Mouse (Mus musculus) hindbrain, embryonic 15.5 days (tissue): Measurements from ENCODE around the gene Axdnd1. TPM values are rescaled to one million over a fixed set of nuclear protein-coding genes. Genes with fewer than 3 reads are reported as not detected.

Experiments
- ATAC-seq: fragments of 200-750 bp; cut with Nextera tagmentation; 2 replicates; pipeline ENCODE4 v1.8.0; 2017; ENCODE audit warnings: low read depth, moderate number of reproducible peaks, moderate TSS enrichment; ENCODE audit not compliant: low FRiP score
- H3K27ac ChIP-seq: fragments of 300-500 bp; sonication (generic); replicated peaks from 2 replicates; pipeline ENCODE4 v1.5.1; 2015; ENCODE audit warnings: mild to moderate bottlenecking, inconsistent platforms
- H3K27me3 ChIP-seq: fragments of 300-500 bp; sonication (generic); 2 replicates; pipeline ENCODE4 v1.6.1; 2015; ENCODE audit warnings: control low read depth, inconsistent platforms
- H3K36me3 ChIP-seq: fragments of 300-500 bp; sonication (generic); 2 replicates; pipeline ENCODE4 v1.6.1; 2015; ENCODE audit warnings: control low read depth, inconsistent platforms
- H3K4me1 ChIP-seq: fragments of 300-500 bp; sonication (generic); replicated peaks from 2 replicates; pipeline ENCODE4 v1.6.1; 2015; ENCODE audit warnings: control low read depth, inconsistent platforms
- H3K4me2 ChIP-seq: fragments of 300-500 bp; sonication (generic); 2 replicates; pipeline ENCODE4 v1.6.1; 2015; ENCODE audit warnings: moderate library complexity, mild to moderate bottlenecking, inconsistent platforms
- H3K4me3 ChIP-seq: fragments of 300-500 bp; sonication (generic); 2 replicates; pipeline ENCODE4 v1.5.1; 2015; ENCODE audit warnings: mild to moderate bottlenecking, inconsistent platforms
- H3K9ac ChIP-seq: fragments of 300-500 bp; sonication (generic); 2 replicates; pipeline ENCODE4 v1.6.1; 2015; ENCODE audit warnings: inconsistent platforms
- H3K9me3 ChIP-seq: fragments of 300-500 bp; sonication (generic); 2 replicates; pipeline ENCODE4 v1.6.1; 2016; ENCODE audit warnings: control low read depth, inconsistent platforms
- WGBS: fragments of 180-500 bp; shearing (Covaris S2); methylation state at CpG from one replicate; pipeline ENCODE4 v1.1.7; 2015; 5-methylcytosine and 5-hydroxymethylcytosine counted together
- polyA plus RNA-seq: library from polyadenylated mRNA; unstranded; fragments of >200 nt; fragmentation: Nextera tagmentation; extraction: Ambion mirVana; gene quantifications from 2 replicates; pipeline ENCODE4 v1.2.1, GENCODE M21; 2015

Axdnd1 gene
- polyA plus RNA-seq, 1 experiment from 2014 or later, result 0.31 TPM

DNA sequence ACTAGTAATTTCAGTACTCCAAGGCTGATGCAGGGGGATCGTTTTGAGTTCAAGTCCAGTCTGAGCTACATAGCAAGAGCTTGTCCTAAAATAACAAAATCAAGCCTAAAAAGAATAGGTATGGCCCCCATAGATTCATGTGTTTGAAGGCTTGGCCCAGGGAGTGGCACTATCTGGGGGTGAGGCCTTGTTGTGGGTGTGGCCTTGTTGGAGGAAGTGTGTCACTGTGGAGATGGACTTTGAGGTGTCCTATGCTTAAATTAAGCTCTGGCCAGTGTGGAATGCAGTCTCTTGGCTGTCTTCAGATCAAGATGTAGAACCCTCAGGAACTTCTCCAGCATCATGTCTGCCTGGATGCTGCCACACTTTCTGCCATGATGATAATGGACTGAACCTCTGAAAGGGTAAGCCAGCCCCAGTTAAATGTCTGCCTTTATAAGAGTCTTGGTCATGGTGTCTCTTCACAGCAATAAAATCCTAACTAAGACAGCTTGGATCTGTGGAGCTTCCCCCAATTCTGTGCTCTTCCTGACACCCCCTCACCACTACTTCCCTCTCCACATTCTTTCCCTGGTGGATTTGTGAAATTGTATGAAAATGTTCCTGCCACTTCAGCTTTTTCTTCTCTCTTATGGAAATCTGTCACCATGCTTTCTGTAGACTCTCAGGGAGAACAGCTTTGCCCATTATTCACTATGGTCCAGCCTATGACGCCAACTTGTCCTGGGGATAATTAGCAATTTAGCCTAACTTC, 34.2 kb upstream of the Axdnd1 start:
- Histone ChIP-seq H3K4me2 (no peak overlapping the region), H3K36me3 (no peaks in the 10 kb centered on the region), H3K4me1 (no peaks in the 10 kb centered on the region), H3K9ac (no peak overlapping the region), H3K9me3 (no peaks in the 10 kb centered on the region), H3K4me3 (no peak overlapping the region), H3K27ac (no peak overlapping the region), H3K27me3 (no peaks in the 10 kb centered on the region)
- no peak for ATAC-seq
- WGBS, result 90% methylated on average over 2 of the region's 2 CpGs

DNA sequence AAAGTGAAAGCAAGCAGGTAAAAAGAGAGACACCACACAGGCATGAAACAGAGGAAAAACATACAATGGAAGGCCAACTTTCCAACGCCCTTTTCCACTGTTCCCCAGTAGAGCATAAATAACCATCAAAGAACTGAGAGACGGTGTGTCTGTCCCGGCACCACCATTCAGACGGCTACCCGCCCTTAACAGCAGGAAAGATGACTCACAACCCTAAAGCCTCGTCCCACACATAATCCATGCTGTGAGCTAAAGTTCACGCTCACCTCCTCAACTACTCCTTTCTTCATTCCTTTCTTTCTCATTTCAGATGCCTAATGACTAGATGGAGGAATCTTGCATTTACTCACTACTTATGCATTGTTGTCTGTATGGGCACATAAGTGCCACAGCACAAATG, 33.4 kb upstream of the Axdnd1 start:
- H3K9me3 ChIP-seq, result no peaks in the 10 kb centered on the region
- ATAC-seq, result no peak
- H3K9ac ChIP-seq, result no peak overlapping the region
- no peaks in the 10 kb centered on the region for H3K4me1 ChIP-seq
- no peak overlapping the region for H3K4me2 ChIP-seq
- no peaks in the 10 kb centered on the region for H3K36me3 ChIP-seq
- no peak overlapping the region for H3K4me3 ChIP-seq
- H3K27ac ChIP-seq, result no peak overlapping the region
- WGBS, result 62% methylated on average over 7 of the region's 7 CpGs
- H3K27me3 ChIP-seq, result no peaks in the 10 kb centered on the region

DNA sequence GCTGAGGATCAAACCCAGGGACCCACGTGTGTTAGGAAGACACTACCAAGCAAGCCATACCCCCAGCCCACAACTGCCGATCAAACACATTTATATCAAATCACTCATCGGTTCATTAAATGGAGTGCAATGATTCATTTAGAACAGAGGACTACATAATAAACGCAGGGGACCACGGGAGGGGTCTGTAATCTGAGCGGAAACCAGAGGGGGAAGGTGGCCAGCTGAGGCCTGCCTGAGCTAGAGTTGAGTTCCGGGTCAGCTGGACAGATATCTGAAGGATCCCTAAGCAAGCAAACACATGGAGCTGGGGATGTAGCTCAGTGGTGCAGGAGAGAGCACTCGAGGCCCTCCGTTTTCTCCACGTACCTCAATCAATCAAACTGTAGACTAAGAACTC, 32.9 kb upstream of the Axdnd1 start:
- Histone ChIP-seq H3K9ac (no peak overlapping the region), H3K4me2 (no peak overlapping the region), H3K4me3 (no peak overlapping the region), H3K4me1 (no peaks in the 10 kb centered on the region), H3K27me3 (no peaks in the 10 kb centered on the region), H3K9me3 (no peaks in the 10 kb centered on the region), H3K27ac (no peak overlapping the region), H3K36me3 (no peaks in the 10 kb centered on the region)
- WGBS, result 77% methylated on average over 10 of the region's 10 CpGs
- ATAC-seq, result no peak

DNA sequence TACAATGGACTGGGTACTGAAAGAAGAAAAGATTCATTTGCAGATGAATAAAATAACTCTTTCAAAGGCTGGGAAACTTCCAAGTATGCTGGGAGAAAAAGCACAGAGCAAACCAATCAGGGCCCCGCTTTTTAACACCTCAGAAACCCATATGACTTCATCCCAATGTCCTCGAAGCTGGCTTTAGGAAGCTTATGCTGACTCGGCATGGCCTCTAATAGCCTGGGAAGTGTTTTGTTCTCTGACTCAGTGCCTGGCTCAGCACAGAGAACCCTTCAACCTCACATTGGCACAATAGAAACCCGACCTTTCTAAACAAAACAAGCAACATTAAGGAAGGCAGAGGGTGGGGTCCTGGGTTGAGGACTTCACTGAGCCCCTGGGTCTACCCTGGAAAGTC, 29.5 kb upstream of the Axdnd1 start:
- Histone ChIP-seq H3K4me2 (no peak overlapping the region), H3K4me3 (no peak overlapping the region), H3K36me3 (no peaks in the 10 kb centered on the region), H3K27me3 (no peaks in the 10 kb centered on the region), H3K4me1 (no peaks in the 10 kb centered on the region), H3K27ac (no peak overlapping the region), H3K9me3 (no peaks in the 10 kb centered on the region), H3K9ac (no peak overlapping the region)
- WGBS, result 39% methylated on average over 4 of the region's 4 CpGs
- no peak for ATAC-seq

DNA sequence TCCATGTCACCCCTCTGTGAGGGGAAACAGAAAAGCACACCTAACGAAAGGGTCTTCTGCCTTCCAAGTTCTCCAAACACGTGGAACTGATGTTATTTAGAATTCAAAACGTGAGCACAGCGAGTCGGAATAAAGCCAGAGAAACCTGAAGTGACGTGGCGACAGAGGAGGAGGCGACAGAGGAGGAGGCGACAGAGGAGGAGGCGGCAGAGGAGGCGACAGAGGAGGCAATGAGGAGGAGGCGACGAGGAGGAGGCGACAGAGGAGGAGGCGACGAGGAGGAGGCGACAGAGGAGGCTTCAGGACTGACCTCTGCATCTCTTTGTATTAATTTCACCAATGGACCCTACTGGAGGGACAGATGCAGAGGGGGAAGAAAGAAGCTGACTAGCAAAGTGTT, 28.7 kb upstream of the Axdnd1 start:
- 75% methylated on average over 17 of the region's 17 CpGs for WGBS
- no peaks in the 10 kb centered on the region for H3K9me3 ChIP-seq
- no peaks in the 10 kb centered on the region for H3K4me1 ChIP-seq
- no peak for ATAC-seq
- no peaks in the 10 kb centered on the region for H3K27me3 ChIP-seq
- no peaks in the 10 kb centered on the region for H3K36me3 ChIP-seq
- no peak overlapping the region for H3K4me2 ChIP-seq
- H3K4me3 ChIP-seq, result no peak overlapping the region
- H3K9ac ChIP-seq, result no peak overlapping the region
- no peak overlapping the region for H3K27ac ChIP-seq

DNA sequence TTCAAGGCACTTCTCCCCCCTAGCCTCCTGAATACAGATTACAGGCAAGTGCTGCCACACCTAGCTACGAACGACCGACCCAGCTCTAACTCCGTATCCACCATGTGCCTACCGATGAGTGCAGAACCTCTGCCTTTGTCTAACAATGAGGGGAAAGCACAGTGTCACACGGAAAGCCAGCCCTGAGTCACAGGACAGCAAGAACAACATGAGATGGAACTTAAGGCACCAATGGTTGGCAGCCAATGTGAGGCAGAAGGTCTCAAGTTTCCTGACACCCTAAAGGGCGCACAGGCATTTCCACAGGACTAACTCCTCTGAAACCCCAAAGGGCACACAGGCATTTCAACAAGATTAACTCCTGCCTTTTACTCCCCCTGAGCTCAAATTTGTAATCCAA, 28.1 kb upstream of the Axdnd1 start:
- Histone ChIP-seq H3K4me3 (no peak overlapping the region), H3K36me3 (no peaks in the 10 kb centered on the region), H3K9ac (no peak overlapping the region), H3K4me2 (no peak overlapping the region), H3K27ac (no peak overlapping the region), H3K4me1 (no peaks in the 10 kb centered on the region), H3K9me3 (no peaks in the 10 kb centered on the region), H3K27me3 (no peaks in the 10 kb centered on the region)
- no peak for ATAC-seq
- 85% methylated on average over 7 of the region's 7 CpGs for WGBS

DNA sequence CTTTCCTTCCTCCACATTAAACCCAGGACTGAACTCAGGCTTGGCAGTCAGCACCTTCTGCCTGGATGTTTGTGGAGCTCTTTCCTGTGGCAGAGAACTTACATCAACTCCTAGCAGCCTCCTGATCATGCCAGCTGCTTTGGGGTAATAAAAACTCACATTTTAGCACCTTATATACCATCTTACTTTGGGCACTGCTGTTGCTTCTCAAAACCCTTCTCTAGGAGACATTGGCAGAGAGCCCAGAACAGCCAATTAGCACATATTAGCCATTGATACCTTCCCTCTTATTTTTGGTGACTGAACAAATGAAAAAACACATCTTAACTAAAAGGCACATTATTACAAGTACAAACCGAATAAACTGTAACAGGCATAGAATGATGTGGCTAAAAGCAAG, 24.1 kb upstream of the Axdnd1 start:
- H3K9ac ChIP-seq, result no peak overlapping the region
- H3K9me3 ChIP-seq, result no peaks in the 10 kb centered on the region
- H3K4me3 ChIP-seq, result no peak overlapping the region
- no peak overlapping the region for H3K27ac ChIP-seq
- no peak overlapping the region for H3K4me2 ChIP-seq
- H3K36me3 ChIP-seq, result no peaks in the 10 kb centered on the region
- H3K4me1 ChIP-seq, result no peaks in the 10 kb centered on the region
- H3K27me3 ChIP-seq, result no peaks in the 10 kb centered on the region
- WGBS, result 79% methylated on average over 1 of the region's 1 CpGs
- no peak for ATAC-seq

DNA sequence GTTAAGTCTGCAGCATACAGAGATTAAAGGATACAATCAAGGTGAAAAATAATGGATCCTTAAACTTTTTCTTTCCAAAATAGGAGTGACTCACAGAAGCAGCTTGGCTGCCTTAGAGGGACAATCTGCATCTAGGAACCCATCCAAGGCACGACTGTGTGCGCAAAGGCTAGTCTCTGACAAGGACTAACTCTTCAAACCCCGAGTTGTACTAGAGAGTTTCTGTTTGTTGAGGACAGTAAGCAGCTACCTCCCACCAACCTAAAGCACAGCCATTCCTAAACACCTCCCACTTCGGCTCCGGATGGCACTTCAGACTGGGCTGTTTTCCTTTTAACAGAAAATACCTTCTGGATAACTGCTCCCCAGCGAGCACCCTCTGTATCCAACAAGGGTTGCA, 21.8 kb upstream of the Axdnd1 start:
- no peak for ATAC-seq
- Histone ChIP-seq H3K4me2 (no peak overlapping the region), H3K36me3 (peaks cover 5% of the 10 kb centered on the region; the same call in 1 of the 2 replicates), H3K4me1 (no peaks in the 10 kb centered on the region), H3K4me3 (no peak overlapping the region), H3K9me3 (no peaks in the 10 kb centered on the region), H3K27me3 (no peaks in the 10 kb centered on the region), H3K27ac (no peak overlapping the region), H3K9ac (no peak overlapping the region)
- WGBS, result 94% methylated on average over 6 of the region's 6 CpGs

DNA sequence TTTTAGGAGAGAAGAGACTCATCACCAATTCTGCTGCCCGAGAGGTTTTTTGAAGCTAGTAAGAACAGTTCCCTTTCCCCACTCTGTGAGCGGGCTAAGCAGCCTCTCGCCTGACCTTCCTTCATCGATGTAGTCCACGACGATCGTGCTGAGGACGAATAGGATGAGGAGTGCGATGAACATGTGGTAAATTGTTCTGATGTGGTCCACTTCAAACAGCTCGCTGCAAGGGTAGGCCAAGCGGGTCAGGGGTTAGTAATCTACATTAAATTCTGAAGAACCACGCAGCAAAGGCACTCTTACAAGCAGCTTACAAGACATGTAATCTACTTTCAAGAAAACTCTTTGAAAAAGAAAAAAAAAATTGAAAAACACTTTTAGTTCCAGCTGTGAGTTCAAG, 21.3 kb upstream of the Axdnd1 start:
- no peak for ATAC-seq
- Histone ChIP-seq H3K4me1 (no peaks in the 10 kb centered on the region), H3K27ac (no peak overlapping the region), H3K4me3 (no peak overlapping the region), H3K27me3 (no peaks in the 10 kb centered on the region), H3K9ac (no peak overlapping the region), H3K36me3 (peaks cover 6% of the 10 kb centered on the region; the same call in 1 of the 2 replicates), H3K4me2 (no peak overlapping the region), H3K9me3 (no peaks in the 10 kb centered on the region)
- WGBS, result 93% methylated on average over 12 of the region's 12 CpGs

DNA sequence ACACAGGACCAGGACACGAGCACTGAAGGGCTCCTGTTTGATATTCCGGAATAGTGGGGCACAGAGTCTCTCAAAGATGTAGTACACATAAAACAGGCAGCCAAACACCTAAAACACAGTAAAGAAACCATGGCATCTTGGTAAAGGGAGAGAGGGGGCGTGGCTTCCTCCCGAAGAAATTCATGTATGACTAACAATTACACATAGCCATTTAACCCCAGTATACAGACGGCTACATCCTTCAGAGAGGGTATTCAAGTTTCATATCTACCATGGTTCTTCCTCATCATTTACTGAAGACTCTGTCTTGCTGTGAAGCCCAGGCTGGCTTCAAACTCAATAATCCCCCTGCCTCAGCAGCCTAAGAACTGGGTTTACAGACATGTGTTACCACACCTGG, 16.8 kb upstream of the Axdnd1 start:
- Histone ChIP-seq H3K27ac (no peak overlapping the region), H3K27me3 (no peaks in the 10 kb centered on the region), H3K9ac (no peak overlapping the region), H3K4me2 (no peak overlapping the region), H3K4me3 (no peak overlapping the region), H3K9me3 (no peaks in the 10 kb centered on the region), H3K4me1 (no peaks in the 10 kb centered on the region), H3K36me3 (peaks cover 13% of the 10 kb centered on the region; the same call in 1 of the 2 replicates)
- ATAC-seq, result no peak
- WGBS, result 94% methylated on average over 5 of the region's 5 CpGs

DNA sequence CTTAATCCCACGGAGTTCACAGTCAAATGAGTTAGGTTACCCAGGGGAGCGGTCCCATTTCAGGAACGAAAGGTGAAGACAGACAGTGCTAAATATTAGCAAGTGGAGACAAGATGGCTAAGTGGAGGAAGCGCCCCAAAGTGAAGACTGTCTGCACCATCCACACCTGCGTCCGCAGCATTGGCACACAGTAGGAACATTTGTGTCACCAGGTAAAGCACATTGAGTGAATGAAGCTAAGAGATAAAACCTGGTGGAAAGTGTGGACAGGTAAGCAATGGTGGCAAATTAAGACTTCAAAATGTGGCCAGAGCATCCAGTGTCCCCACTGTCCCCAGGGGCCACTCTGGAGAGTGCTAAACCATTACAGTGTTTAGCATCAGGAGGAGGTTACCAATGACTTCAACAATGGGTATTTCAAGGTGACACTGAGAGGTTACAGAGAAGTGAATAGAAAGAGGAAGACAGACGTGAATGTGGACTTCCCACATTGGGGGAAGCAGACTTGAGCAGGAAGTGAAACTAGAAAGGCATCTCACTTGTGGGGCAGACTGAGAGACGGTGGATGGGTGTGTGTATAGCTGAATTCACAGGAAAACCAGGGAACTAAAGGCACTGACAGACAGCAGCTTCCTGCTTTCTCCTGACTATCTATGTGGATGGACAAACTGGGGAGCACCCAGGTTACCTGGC, 16.2 kb upstream of the Axdnd1 start:
- 96% methylated on average over 8 of the region's 8 CpGs for WGBS
- ATAC-seq, result no peak
- H3K9me3 ChIP-seq, result no peaks in the 10 kb centered on the region
- H3K36me3 ChIP-seq, result peaks cover 13% of the 10 kb centered on the region; the same call in 1 of the 2 replicates
- H3K27me3 ChIP-seq, result no peaks in the 10 kb centered on the region
- no peak overlapping the region for H3K9ac ChIP-seq
- no peak overlapping the region for H3K27ac ChIP-seq
- H3K4me2 ChIP-seq, result no peak overlapping the region
- no peak overlapping the region for H3K4me3 ChIP-seq
- no peaks in the 10 kb centered on the region for H3K4me1 ChIP-seq

DNA sequence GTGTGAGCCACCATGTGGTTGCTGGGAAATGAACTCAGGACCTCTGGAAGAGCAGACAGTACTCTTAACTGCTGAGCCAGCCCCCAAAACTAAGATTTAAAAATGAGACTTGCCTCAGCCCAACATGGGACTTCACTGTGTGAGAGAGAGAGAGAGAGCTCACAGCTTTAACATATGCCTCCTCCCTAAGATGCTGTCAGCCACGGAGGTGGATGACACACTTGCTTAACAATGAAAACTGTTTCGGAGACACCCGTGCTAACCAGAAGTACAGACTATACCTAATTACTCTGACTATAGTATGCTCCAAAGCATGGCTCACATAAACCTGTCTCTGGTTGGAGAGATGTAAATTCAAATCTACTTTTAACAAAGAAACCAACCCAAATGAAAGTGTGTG, 12.5 kb upstream of the Axdnd1 start:
- no peak overlapping the region for H3K9ac ChIP-seq
- H3K27ac ChIP-seq, result no peak overlapping the region
- H3K4me3 ChIP-seq, result no peak overlapping the region
- peaks cover 8% of the 10 kb centered on the region; the same call in 1 of the 2 replicates for H3K36me3 ChIP-seq
- no peak for ATAC-seq
- H3K4me1 ChIP-seq, result no peaks in the 10 kb centered on the region
- H3K9me3 ChIP-seq, result no peaks in the 10 kb centered on the region
- H3K4me2 ChIP-seq, result no peak overlapping the region
- H3K27me3 ChIP-seq, result no peaks in the 10 kb centered on the region
- WGBS, result 96% methylated on average over 3 of the region's 3 CpGs
